8 mouse cellular contexts compared by ENCODE assay signal in the genomic region with DNA sequence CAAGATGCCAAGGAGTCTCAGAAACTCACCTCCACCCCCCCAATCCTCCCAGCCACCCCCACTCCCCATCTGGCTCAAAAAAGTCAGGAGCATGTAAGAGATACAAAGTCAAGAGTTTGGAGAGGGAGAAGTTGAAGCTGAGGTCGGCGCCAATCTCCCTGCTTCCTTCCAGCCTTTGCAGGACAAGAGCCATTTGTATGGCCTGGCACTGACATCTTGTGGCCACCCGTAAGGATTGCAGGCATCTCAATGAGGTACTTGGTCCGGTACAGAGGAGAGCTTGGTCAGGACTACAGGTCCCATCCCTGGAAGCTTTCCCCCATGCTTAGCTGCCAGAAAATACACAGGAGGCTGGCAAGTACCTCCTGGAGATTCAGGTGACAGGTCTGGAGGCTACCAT. TPM values are rescaled to one million over a fixed set of nuclear protein-coding genes. Genes with fewer than 3 reads are reported as not detected.
A peak's percentile ranks its signal among the peaks of the same experiment; 100 is the strongest.
DNase-seq lines count a peak whose midpoint lies in the region; ATAC-seq and TF ChIP-seq lines count a peak whose summit lies in the region.

No protein-coding gene starts in this region.

- H3K9me3 ChIP-seq in E14TG2a.4 (ENCODE audit: low read length), result peaks cover 14% of the 10 kb centered on the region
- H3K9me3 ChIP-seq in lung, embryonic 15.5 days, result no peaks in the 10 kb centered on the region

- H3K27ac ChIP-seq in lung, embryonic 15.5 days, result no peak overlapping the region

- peak; percentile 86 for DNase-seq in adipocyte (ENCODE audit: low spot score)
- peak; percentile 87 for DNase-seq in embryo, embryonic 10.5 days (ENCODE audit: low spot score)
- peak; percentile 49 to 67 for DNase-seq in gastrocnemius, postnatal 36 days
- DNase-seq in kidney, postnatal 14 days, result peak; percentile 82
- peak; percentile 57 to 71 for DNase-seq in right cerebral cortex, adult 2 months (ENCODE audit: low spot score in 2 of 2)
- no peak for DNase-seq in T-cell, adult 2 months (ENCODE audit: low spot score)

- no peak overlapping the region for H3K4me2 ChIP-seq in lung, embryonic 15.5 days

- no peak overlapping the region for H3K9ac ChIP-seq in lung, embryonic 15.5 days

- peaks cover 79% of the 10 kb centered on the region for H3K27me3 ChIP-seq in E14TG2a.4 (ENCODE audit: insufficient read depth, low read length)
- H3K27me3 ChIP-seq in lung, embryonic 15.5 days, result peaks cover 42% of the 10 kb centered on the region

- ATAC-seq in lung, embryonic 15.5 days (ENCODE audit: borderline replicate concordance, extremely low read depth, low FRiP score, low TSS enrichment), result 0 out of 2 replicates have a peak, but pooled peaks have one; percentile 45

- H3K4me1 ChIP-seq in E14TG2a.4 (replicated peaks; ENCODE audit: low read depth, low read length), result peaks cover 26% of the 10 kb centered on the region
- H3K4me1 ChIP-seq in lung, embryonic 15.5 days, result peaks cover 26% of the 10 kb centered on the region

- WGBS in lung, embryonic 15.5 days, result 2% methylated on average over 4 of the region's 4 CpGs

- TF ChIP-seq CTCF in E14TG2a.4 (conservative IDR thresholded peaks at IDR 0.05; ENCODE audit: low read length), result peak; percentile 59

- intact Hi-C loops in gastrocnemius, postnatal 36 days (cut with DNase I), result loop anchor here (2.0 kb wide), 1 partner anchor 310 kb away; no protein-coding TSS in a partner anchor

- no peak overlapping the region for H3K4me3 ChIP-seq in E14TG2a.4 (replicated peaks; ENCODE audit: low read length)
- no peak overlapping the region for H3K4me3 ChIP-seq in lung, embryonic 15.5 days

- no peaks in the 10 kb centered on the region for H3K36me3 ChIP-seq in E14TG2a.4 (ENCODE audit: insufficient read depth, low read length)
- H3K36me3 ChIP-seq in lung, embryonic 15.5 days, result no peaks in the 10 kb centered on the region

RNA-seq across cellular contexts. Expression of gene Slf2, which starts 35.7 kb away (rescaled TPM):
- 10 to 100 TPM; 10.5 to 12.5 TPM for total RNA-seq in gastrocnemius, postnatal 36 days (2021)
- 26.0 and 29.4 TPM in 2 replicates for polyA plus RNA-seq in lung, embryonic 15.5 days (2015; fragmentation: Nextera tagmentation; extraction: Ambion mirVana)
